Mouse (Mus musculus): ENCODE measurements at regions not wholly inside any gene's neighbourhood (a gene's known extent, or its start where the extent isn't known, plus 50 kb on each side); places are given as distances from the start of the nearest gene placed in this dataset.

- DNase-seq (ENCODE audit: low spot score in 2 of 2) = no peak
Observed at GRCm38 (mm10) chr4:95389647-95390046, 167.7 kb upstream of the Fggy start.

- DNase-seq (ENCODE audit: low spot score in 2 of 2) = no peak
Observed at GRCm38 (mm10) chr4:95390549-95390948, 166.8 kb upstream of the Fggy start.

- no peak for DNase-seq (ENCODE audit: low spot score in 2 of 2)
Observed at GRCm38 (mm10) chr4:95395746-95396145, 161.6 kb upstream of the Fggy start.

GRCm38 (mm10) chr4:95398301-95398700 lies 159.0 kb upstream of the Fggy start:
- no peak for DNase-seq (ENCODE audit: low spot score in 2 of 2)

GRCm38 (mm10) chr4:95402273-95402672 lies 155.0 kb upstream of the Fggy start:
- no peak for DNase-seq (ENCODE audit: low spot score in 2 of 2)

- DNase-seq (ENCODE audit: low spot score in 2 of 2) = no peak
Observed at GRCm38 (mm10) chr4:95417075-95417474, 140.2 kb upstream of the Fggy start.

- DNase-seq (ENCODE audit: low spot score in 2 of 2) = no peak
Observed at GRCm38 (mm10) chr4:95426563-95426962, 130.7 kb upstream of the Fggy start.

- DNase-seq (ENCODE audit: low spot score in 2 of 2) = no peak
Observed at GRCm38 (mm10) chr4:95434543-95434942, 122.8 kb upstream of the Fggy start.

- no peak for DNase-seq (ENCODE audit: low spot score in 2 of 2)
Observed at GRCm38 (mm10) chr4:95435080-95435479, 122.2 kb upstream of the Fggy start.

GRCm38 (mm10) chr4:95439834-95440233 lies 117.5 kb upstream of the Fggy start:
- no peak for DNase-seq (ENCODE audit: low spot score in 2 of 2)

GRCm38 (mm10) chr4:95443854-95444811 lies 113.2 kb upstream of the Fggy start:
- no peak for DNase-seq (ENCODE audit: low spot score in 2 of 2)

- DNase-seq (ENCODE audit: low spot score in 2 of 2) = no peak
Observed at GRCm38 (mm10) chr4:95450286-95450685, 107.0 kb upstream of the Fggy start.

- DNase-seq (ENCODE audit: low spot score in 2 of 2) = no peak
Observed at GRCm38 (mm10) chr4:95451831-95452230, 105.5 kb upstream of the Fggy start.

GRCm38 (mm10) chr4:95456318-95456717 lies 101.0 kb upstream of the Fggy start:
- DNase-seq (ENCODE audit: low spot score in 2 of 2) = no peak

- no peak for DNase-seq (ENCODE audit: low spot score in 2 of 2)
Observed at GRCm38 (mm10) chr4:95456943-95457342, 100.4 kb upstream of the Fggy start.

- DNase-seq (ENCODE audit: low spot score in 2 of 2) = no peak
Observed at GRCm38 (mm10) chr4:95462476-95462875, 94.8 kb upstream of the Fggy start.

- no peak for DNase-seq (ENCODE audit: low spot score in 2 of 2)
Observed at GRCm38 (mm10) chr4:95463082-95463825, 94.1 kb upstream of the Fggy start.

- DNase-seq (ENCODE audit: low spot score in 2 of 2) = no peak
Observed at GRCm38 (mm10) chr4:95466647-95467046, 90.7 kb upstream of the Fggy start.

- DNase-seq (ENCODE audit: low spot score in 2 of 2) = no peak
Observed at GRCm38 (mm10) chr4:95467526-95467925, 89.8 kb upstream of the Fggy start.

GRCm38 (mm10) chr4:95474726-95475406 lies 82.4 kb upstream of the Fggy start:
- DNase-seq (ENCODE audit: low spot score in 2 of 2) = no peak

- DNase-seq (ENCODE audit: low spot score in 2 of 2) = no peak
Observed at GRCm38 (mm10) chr4:95476071-95476724, 81.1 kb upstream of the Fggy start.

GRCm38 (mm10) chr4:95483571-95483970 lies 73.7 kb upstream of the Fggy start:
- no peak for DNase-seq (ENCODE audit: low spot score in 2 of 2)

All from frontal cortex, postnatal 14 days (tissue).